Mouse (Mus musculus) limb, embryonic 14.5 days (tissue): Measurements from ENCODE around the gene Rad23a. TPM values are rescaled to one million over a fixed set of nuclear protein-coding genes. Genes with fewer than 3 reads are reported as not detected.

Experiments used
- ATAC-seq: fragments of 200-750 bp; cut with Nextera tagmentation; 2 replicates; pipeline ENCODE4 v1.8.0; 2017; ENCODE audit warnings: low read depth, moderate number of reproducible peaks, moderate TSS enrichment; ENCODE audit not compliant: low FRiP score
- DNase-seq: peaks from one replicate; pipeline ENCODE4 v3.0.0-alpha.2; 2015; ENCODE audit warnings: low spot score
- H3K27ac ChIP-seq: fragments of 300-500 bp; sonication (generic); replicated peaks from 2 replicates; pipeline ENCODE4 v1.5.1; 2014; ENCODE audit warnings: low read depth, mild to moderate bottlenecking, low read length, moderate library complexity, mixed read lengths
- H3K27me3 ChIP-seq: fragments of 300-500 bp; sonication (generic); 2 replicates; pipeline ENCODE4 v1.6.1; 2014; ENCODE audit warnings: low read length, mixed read lengths; ENCODE audit not compliant: control insufficient read depth, insufficient read depth
- H3K36me3 ChIP-seq: fragments of 300-500 bp; sonication (generic); 2 replicates; pipeline ENCODE4 v1.6.1; 2014; ENCODE audit warnings: mild to moderate bottlenecking, low read length, moderate library complexity, mixed read lengths; ENCODE audit not compliant: control insufficient read depth, insufficient read depth
- H3K4me1 ChIP-seq: fragments of 300-500 bp; sonication (generic); 2 replicates; pipeline ENCODE4 v1.6.1; 2014; ENCODE audit warnings: antibody characterized with exemption, low read length, mixed read lengths; ENCODE audit not compliant: control insufficient read depth, insufficient read depth
- H3K4me2 ChIP-seq: fragments of 300-500 bp; sonication (generic); replicated peaks from 2 replicates; pipeline ENCODE4 v1.6.1; 2014; ENCODE audit warnings: low read depth, mild to moderate bottlenecking, low read length, moderate library complexity; ENCODE audit not compliant: severe bottlenecking
- H3K4me3 ChIP-seq: fragments of 300-500 bp; sonication (generic); replicated peaks from 2 replicates; pipeline ENCODE4 v1.5.1; 2014; ENCODE audit warnings: low read length
- H3K9ac ChIP-seq: fragments of 300-500 bp; sonication (generic); 2 replicates; pipeline ENCODE4 v1.6.1; 2014; ENCODE audit warnings: mild to moderate bottlenecking, low read depth, low read length, moderate library complexity; ENCODE audit not compliant: severe bottlenecking
- H3K9me3 ChIP-seq: fragments of 300-500 bp; sonication (generic); 2 replicates; pipeline ENCODE4 v1.6.1; 2016; ENCODE audit warnings: low read length; ENCODE audit not compliant: control insufficient read depth
- POLR2A ChIP-seq: fragments of 200-500 bp; IDR thresholded peaks from 2 replicates; pipeline ENCODE4 v1.8.0; 2012; ENCODE audit warnings: inconsistent platforms, mild to moderate bottlenecking, moderate library complexity, borderline replicate concordance; ENCODE audit not compliant: insufficient read depth, insufficient read length; ENCODE audit errors: extremely low read depth
- WGBS: fragments of 180-500 bp; shearing (Covaris S2); extraction: QIAGEN DNeasy Blood & Tissue Kit; methylation state at CpG from one replicate; pipeline ENCODE4 v1.1.7; 2014; 5-methylcytosine and 5-hydroxymethylcytosine counted together
- polyA plus RNA-seq, 2 experiments: library from polyadenylated mRNA; depleted of rRNA in 1 of 2; stranded (reverse) in 1 of 2; unstranded in 1 of 2; fragments of >200 nt; fragmentation: Nextera tagmentation in 1 of 2; extraction: Ambion mirVana in 1 of 2; gene quantifications; 2 replicates each; pipeline versions ENCODE4 v1.2.1 to v1.2.3; 2012 to 2014

Gene Rad23a
- polyA plus RNA-seq, 2 experiments = 82.0 to 104 TPM

- WGBS = 90% methylated on average over 5 of the region's 5 CpGs
- TF ChIP-seq POLR2A = no peak
- no peak overlapping the region for H3K4me2 ChIP-seq
These were observed 2.0 kb downstream of the Rad23a start for GRCm38 (mm10) chr8:84838513-84838912.

GRCm38 (mm10) chr8:84837912-84838470 is 2.5 kb downstream of the Rad23a start:
- ATAC-seq = no peak
- no peak overlapping the region for H3K27ac ChIP-seq
- no peak overlapping the region for H3K9ac ChIP-seq
- H3K9me3 ChIP-seq = no peaks in the 10 kb centered on the region
- no peak overlapping the region for H3K4me3 ChIP-seq
- 77% methylated on average over 15 of the region's 15 CpGs for WGBS
- TF ChIP-seq POLR2A = no peak
- H3K4me2 ChIP-seq = no peak overlapping the region
- peaks cover 12% of the 10 kb centered on the region; the same call in 1 of the 2 replicates for H3K4me1 ChIP-seq
- no peak for DNase-seq
- peaks cover 76% of the 10 kb centered on the region for H3K36me3 ChIP-seq
- no peaks in the 10 kb centered on the region for H3K27me3 ChIP-seq

More at GRCm38 (mm10) chr8:84838513-84838912, 2.0 kb downstream of the Rad23a start:
- Histone ChIP-seq H3K9ac (no peak overlapping the region), H3K4me3 (no peak overlapping the region), H3K9me3 (no peaks in the 10 kb centered on the region), H3K36me3 (peaks cover 80% of the 10 kb centered on the region), H3K27me3 (no peaks in the 10 kb centered on the region), H3K27ac (no peak overlapping the region), H3K4me1 (peaks cover 11% of the 10 kb centered on the region; the same call in 1 of the 2 replicates)
- no peak for DNase-seq
- ATAC-seq = no peak

- Histone ChIP-seq H3K36me3 (peaks cover 70% of the 10 kb centered on the region), H3K27ac (no peak overlapping the region; the same call in 1 of the 2 replicates), H3K4me3 (no peak overlapping the region), H3K4me2 (no peak overlapping the region), H3K9ac (no peak overlapping the region), H3K4me1 (peaks cover 15% of the 10 kb centered on the region; the same call in 1 of the 2 replicates), H3K9me3 (no peaks in the 10 kb centered on the region), H3K27me3 (no peaks in the 10 kb centered on the region)
- ATAC-seq (peak; percentile 19; the same call in 1 of the 2 replicates), DNase-seq (peak; percentile 75)
- 34% methylated on average over 8 of the region's 8 CpGs for WGBS
- no peak for TF ChIP-seq POLR2A
These were observed 3.1 kb downstream of the Rad23a start for GRCm38 (mm10) chr8:84837149-84837911.

- DNase-seq = peak; percentile 56
- Histone ChIP-seq H3K4me3 (no peak overlapping the region), H3K9ac (no peak overlapping the region), H3K4me2 (no peak overlapping the region), H3K4me1 (peaks cover 15% of the 10 kb centered on the region; the same call in 1 of the 2 replicates), H3K9me3 (no peaks in the 10 kb centered on the region), H3K27ac (no peak overlapping the region), H3K36me3 (peaks cover 55% of the 10 kb centered on the region), H3K27me3 (no peaks in the 10 kb centered on the region)
- no peak for ATAC-seq
- TF ChIP-seq POLR2A = no peak
- WGBS = 79% methylated on average over 10 of the region's 10 CpGs
These were observed 5.3 kb downstream of the Rad23a start for GRCm38 (mm10) chr8:84834866-84835855.
